Mouse (Mus musculus): ENCODE measurements at regions not wholly inside any gene's neighbourhood (a gene's known extent, or its start where the extent isn't known, plus 50 kb on each side); places are given as distances from the start of the nearest gene placed in this dataset.
A peak's percentile ranks its signal among the peaks of the same experiment; 100 is the strongest.

- TF ChIP-seq CTCF (IDR thresholded peaks at IDR 0.05; ENCODE audit: low read depth, low read length), result no peak
- TF ChIP-seq POLR2A (IDR thresholded peaks at IDR 0.05; ENCODE audit: extremely low read depth, insufficient read depth, low read length), result no peak
- Histone ChIP-seq H3K27ac (replicated peaks; ENCODE audit: insufficient read depth, low read depth, low read length) (no peak overlapping the region), H3K79me2 (ENCODE audit: control insufficient read depth, insufficient read depth, low read length) (no peaks in the 10 kb centered on the region), H3K4me1 (ENCODE audit: control insufficient read depth, insufficient read depth, low read length) (no peaks in the 10 kb centered on the region; the same call in 1 of the 2 replicates), H3K27me3 (ENCODE audit: control insufficient read depth, insufficient read depth, low read length) (no peaks in the 10 kb centered on the region), H3K9ac (ENCODE audit: low read depth, low read length) (no peak overlapping the region), H3K36me3 (ENCODE audit: control insufficient read depth, insufficient read depth, low read length) (no peaks in the 10 kb centered on the region), H3K4me3 (ENCODE audit: insufficient read depth, low read depth, low read length) (no peak overlapping the region)
- 91% methylated on average over 14 of the region's 14 CpGs for WGBS
- DNase-seq (ENCODE audit: extremely low read depth, low read depth, low spot score), result no peak
These were observed 340.0 kb downstream of the Cog6 start for GRCm38 (mm10) chr3:52676886-52677670.

GRCm38 (mm10) chr3:52670628-52671028 is 346.4 kb downstream of the Cog6 start:
- WGBS, result 93% methylated on average over 8 of the region's 8 CpGs
- no peak overlapping the region for H3K9ac ChIP-seq (ENCODE audit: low read depth, low read length)
- H3K79me2 ChIP-seq (ENCODE audit: control insufficient read depth, insufficient read depth, low read length), result no peaks in the 10 kb centered on the region
- H3K27ac ChIP-seq (replicated peaks; ENCODE audit: insufficient read depth, low read depth, low read length), result no peak overlapping the region
- H3K4me3 ChIP-seq (ENCODE audit: insufficient read depth, low read depth, low read length), result no peak overlapping the region
- no peak for DNase-seq (ENCODE audit: extremely low read depth, low read depth, low spot score)
- TF ChIP-seq CTCF (IDR thresholded peaks at IDR 0.05; ENCODE audit: low read depth, low read length) (no peak), POLR2A (IDR thresholded peaks at IDR 0.05; ENCODE audit: extremely low read depth, insufficient read depth, low read length) (no peak)
- no peaks in the 10 kb centered on the region for H3K4me1 ChIP-seq (ENCODE audit: control insufficient read depth, insufficient read depth, low read length)
- H3K27me3 ChIP-seq (ENCODE audit: control insufficient read depth, insufficient read depth, low read length), result no peaks in the 10 kb centered on the region
- H3K36me3 ChIP-seq (ENCODE audit: control insufficient read depth, insufficient read depth, low read length), result no peaks in the 10 kb centered on the region

- TF ChIP-seq CTCF (IDR thresholded peaks at IDR 0.05; ENCODE audit: low read depth, low read length) (no peak), POLR2A (IDR thresholded peaks at IDR 0.05; ENCODE audit: extremely low read depth, insufficient read depth, low read length) (no peak)
- Histone ChIP-seq H3K4me3 (ENCODE audit: insufficient read depth, low read depth, low read length) (no peak overlapping the region), H3K27ac (replicated peaks; ENCODE audit: insufficient read depth, low read depth, low read length) (no peak overlapping the region), H3K4me1 (ENCODE audit: control insufficient read depth, insufficient read depth, low read length) (no peaks in the 10 kb centered on the region), H3K36me3 (ENCODE audit: control insufficient read depth, insufficient read depth, low read length) (no peaks in the 10 kb centered on the region), H3K27me3 (ENCODE audit: control insufficient read depth, insufficient read depth, low read length) (no peaks in the 10 kb centered on the region), H3K79me2 (ENCODE audit: control insufficient read depth, insufficient read depth, low read length) (no peaks in the 10 kb centered on the region), H3K9ac (ENCODE audit: low read depth, low read length) (no peak overlapping the region)
- WGBS, result 80% methylated on average over 5 of the region's 5 CpGs
- DNase-seq (ENCODE audit: extremely low read depth, low read depth, low spot score), result no peak
These were observed 353.9 kb downstream of the Cog6 start for GRCm38 (mm10) chr3:52663161-52663602.

GRCm38 (mm10) chr3:52662164-52662908 is 354.7 kb downstream of the Cog6 start:
- no peak overlapping the region for H3K27ac ChIP-seq (replicated peaks; ENCODE audit: insufficient read depth, low read depth, low read length)
- H3K79me2 ChIP-seq (ENCODE audit: control insufficient read depth, insufficient read depth, low read length), result no peaks in the 10 kb centered on the region
- H3K36me3 ChIP-seq (ENCODE audit: control insufficient read depth, insufficient read depth, low read length), result no peaks in the 10 kb centered on the region
- no peak for TF ChIP-seq POLR2A (IDR thresholded peaks at IDR 0.05; ENCODE audit: extremely low read depth, insufficient read depth, low read length)
- no peak for TF ChIP-seq CTCF (IDR thresholded peaks at IDR 0.05; ENCODE audit: low read depth, low read length)
- no peaks in the 10 kb centered on the region for H3K4me1 ChIP-seq (ENCODE audit: control insufficient read depth, insufficient read depth, low read length)
- no peak overlapping the region for H3K9ac ChIP-seq (ENCODE audit: low read depth, low read length)
- DNase-seq (ENCODE audit: extremely low read depth, low read depth, low spot score), result no peak
- H3K27me3 ChIP-seq (ENCODE audit: control insufficient read depth, insufficient read depth, low read length), result no peaks in the 10 kb centered on the region
- WGBS, result 93% methylated on average over 15 of the region's 15 CpGs
- H3K4me3 ChIP-seq (ENCODE audit: insufficient read depth, low read depth, low read length), result no peak overlapping the region

- DNase-seq (ENCODE audit: extremely low read depth, low read depth, low spot score), result peak; percentile 93
- Histone ChIP-seq H3K36me3 (ENCODE audit: control insufficient read depth, insufficient read depth, low read length) (no peaks in the 10 kb centered on the region), H3K9ac (ENCODE audit: low read depth, low read length) (no peak overlapping the region), H3K79me2 (ENCODE audit: control insufficient read depth, insufficient read depth, low read length) (no peaks in the 10 kb centered on the region), H3K4me1 (ENCODE audit: control insufficient read depth, insufficient read depth, low read length) (peaks cover 11% of the 10 kb centered on the region; the same call in 1 of the 2 replicates), H3K27ac (replicated peaks; ENCODE audit: insufficient read depth, low read depth, low read length) (no peak overlapping the region), H3K27me3 (ENCODE audit: control insufficient read depth, insufficient read depth, low read length) (no peaks in the 10 kb centered on the region), H3K4me3 (ENCODE audit: insufficient read depth, low read depth, low read length) (no peak overlapping the region)
- TF ChIP-seq CTCF (IDR thresholded peaks at IDR 0.05; ENCODE audit: low read depth, low read length) (no peak), POLR2A (IDR thresholded peaks at IDR 0.05; ENCODE audit: extremely low read depth, insufficient read depth, low read length) (no peak)
- 22% methylated on average over 5 of the region's 5 CpGs for WGBS
These were observed 364.0 kb downstream of the Cog6 start for GRCm38 (mm10) chr3:52653006-52653405.
